In the genomic region with DNA sequence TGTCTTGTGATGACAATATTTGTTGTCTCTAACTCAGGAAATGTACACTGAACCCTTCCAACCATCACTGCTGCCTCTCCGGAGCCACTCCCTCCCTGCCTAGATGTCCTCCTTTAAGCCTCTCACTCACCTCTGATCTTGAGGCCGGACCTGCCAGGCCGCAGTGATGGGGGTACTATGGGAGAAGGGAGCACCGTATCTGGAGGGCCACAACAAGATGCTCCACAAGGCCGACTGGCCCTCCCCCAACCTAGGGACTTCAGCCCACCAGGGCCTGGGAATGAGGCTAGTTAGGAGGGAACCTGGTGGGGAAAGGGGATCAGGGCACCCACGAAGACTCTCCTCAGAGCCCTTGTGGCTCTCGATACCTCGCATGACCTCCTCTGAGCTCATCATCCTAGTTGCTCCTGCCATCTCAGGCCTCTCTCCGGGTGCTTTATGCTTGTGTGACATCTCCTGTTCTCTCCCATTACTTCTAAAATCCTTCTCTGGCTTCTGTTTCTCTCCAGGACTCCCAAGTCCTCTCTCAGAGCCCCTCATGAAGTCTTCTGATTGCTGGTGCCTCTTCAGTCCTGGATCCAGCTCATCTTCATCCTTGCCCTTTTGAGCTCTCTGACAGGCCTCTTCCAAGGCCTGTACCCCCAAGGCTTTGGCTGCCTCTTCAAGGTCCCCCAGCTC, we compare ENCODE assay signal across 1 mouse cellular context.
TF ChIP-seq lines count a peak whose summit lies in the region.

No protein-coding gene starts in this region.

TF ChIP-seq in MEL, 35 proteins besides CTCF, POLR2A, EP300 and RAD21:
- TF ChIP-seq MAX (IDR thresholded peaks at IDR 0.05; ENCODE audit: low read length), result no peak
- TF ChIP-seq KAT2A (conservative IDR thresholded peaks at IDR 0.05; ENCODE audit: low read depth, low read length), result no peak
- TF ChIP-seq CHD2 (IDR thresholded peaks at IDR 0.05; ENCODE audit: low read length), result no peak
- no peak for TF ChIP-seq BHLHE40 (IDR thresholded peaks at IDR 0.05; ENCODE audit: borderline replicate concordance, low read depth, low read length)
- TF ChIP-seq MAZ (IDR thresholded peaks at IDR 0.05; ENCODE audit: low read depth, low read length), result no peak
- no peak for TF ChIP-seq MAFK (IDR thresholded peaks at IDR 0.05; ENCODE audit: borderline replicate concordance, low read depth, low read length)
- no peak for TF ChIP-seq NELFE (IDR thresholded peaks at IDR 0.05; ENCODE audit: low read depth, low read length)
- no peak for TF ChIP-seq TCF12 (IDR thresholded peaks at IDR 0.05; ENCODE audit: low read depth, low read length)
- TF ChIP-seq ZKSCAN1 (IDR thresholded peaks at IDR 0.05; ENCODE audit: low read depth, low read length), result no peak
- TF ChIP-seq MYC (IDR thresholded peaks at IDR 0.05; ENCODE audit: low read depth, low read length), result no peak
- TF ChIP-seq ZNF384 (IDR thresholded peaks at IDR 0.05; ENCODE audit: low read depth, low read length), result no peak
- TF ChIP-seq POLR2AphosphoS5 (IDR thresholded peaks at IDR 0.05; ENCODE audit: borderline replicate concordance, low read depth, low read length), result no peak
- no peak for TF ChIP-seq MEF2A (IDR thresholded peaks at IDR 0.05; ENCODE audit: extremely low read depth, insufficient replicate concordance, low read depth, low read length, poor library complexity, severe bottlenecking)
- TF ChIP-seq MYB (IDR thresholded peaks at IDR 0.05; ENCODE audit: low read depth, low read length), result no peak
- no peak for TF ChIP-seq ELF1 (IDR thresholded peaks at IDR 0.05; ENCODE audit: low read depth, low read length)
- TF ChIP-seq GATA1 (IDR thresholded peaks at IDR 0.05; ENCODE audit: low read depth, low read length), result no peak
- TF ChIP-seq TBP (IDR thresholded peaks at IDR 0.05; ENCODE audit: low read depth, low read length), result no peak
TF ChIP-seq in MEL: peak in this region for 0.
